Mouse (Mus musculus): Measurements from ENCODE around the gene Minos1.

GRCm38 (mm10) chr4:139124940-139125339 lies 6.0 kb downstream of the Minos1 start:
- no peak for TF ChIP-seq CTCF (IDR thresholded peaks at IDR 0.05; ENCODE audit: insufficient read depth, low read length)
- TF ChIP-seq POLR2A (IDR thresholded peaks at IDR 0.05; ENCODE audit: borderline replicate concordance, extremely low read depth, low read depth, low read length), result no peak
